Mouse (Mus musculus) myocyte (in vitro differentiated cells): ENCODE measurements around the gene Man2a1. TPM values are rescaled to one million over a fixed set of nuclear protein-coding genes. Genes with fewer than 3 reads are reported as not detected.

Experiments
- H3K27me3 ChIP-seq: one replicate; pipeline ENCODE4 v1.6.1; 2011; ENCODE audit not compliant: control insufficient read depth, insufficient read depth, insufficient read length
- H3K36me3 ChIP-seq: one replicate; pipeline ENCODE4 v1.6.1; 2011; ENCODE audit not compliant: control insufficient read depth, insufficient read depth
- H3K4me2 ChIP-seq: one replicate; pipeline ENCODE4 v1.6.1; 2011; ENCODE audit warnings: low read depth, control low read depth
- H3K4me3 ChIP-seq: one replicate; pipeline ENCODE4 v1.5.1; 2011; ENCODE audit warnings: mild to moderate bottlenecking, control low read depth, moderate library complexity
- H3K79me2 ChIP-seq: one replicate; pipeline ENCODE4 v1.6.1; 2011; ENCODE audit not compliant: control insufficient read depth, insufficient read depth
- H3ac ChIP-seq: one replicate; pipeline ENCODE4 v1.6.1; 2011; ENCODE audit not compliant: control insufficient read depth, insufficient read length
- CEBPB ChIP-seq: IDR thresholded peaks from 2 replicates; pipeline ENCODE4 v1.6.1; 2011; ENCODE audit warnings: mild to moderate bottlenecking, moderate library complexity; ENCODE audit not compliant: poor library complexity, insufficient read depth, severe bottlenecking
- E2F4 ChIP-seq: IDR thresholded peaks from one replicate; pipeline ENCODE4 v1.6.1; 2011; ENCODE audit warnings: mild to moderate bottlenecking, control low read depth, moderate library complexity; ENCODE audit not compliant: insufficient read depth
- MAX ChIP-seq: IDR thresholded peaks from one replicate; pipeline ENCODE4 v1.6.1; 2011; ENCODE audit warnings: low read depth, mild to moderate bottlenecking, control low read depth
- MYOD1 ChIP-seq, 3 experiments: IDR thresholded peaks; one replicate each; pipeline ENCODE4 v1.6.1; 2011; ENCODE audit warnings: control low read depth in 2 of 3, low read depth in 2 of 3, mild to moderate bottlenecking in 2 of 3, moderate library complexity in 1 of 3; ENCODE audit not compliant: insufficient read length in 2 of 3, control insufficient read depth in 1 of 3
- MYOG ChIP-seq, 3 experiments: IDR thresholded peaks; one replicate each; pipeline ENCODE4 v1.6.1; 2011; ENCODE audit warnings: control low read depth in 2 of 3, low read depth in 2 of 3, mild to moderate bottlenecking in 2 of 3; ENCODE audit not compliant: insufficient read length in 2 of 3, control insufficient read depth in 1 of 3, insufficient read depth in 1 of 3
- POLR2A ChIP-seq: IDR thresholded peaks from one replicate; pipeline ENCODE4 v1.6.1; 2011; ENCODE audit warnings: low read depth, mild to moderate bottlenecking, control low read depth, moderate library complexity; ENCODE audit not compliant: insufficient read length
- POLR2AphosphoS2 ChIP-seq: IDR thresholded peaks from one replicate; pipeline ENCODE4 v1.6.1; 2011; ENCODE audit warnings: low read depth, control low read depth; ENCODE audit not compliant: insufficient read length
- REST ChIP-seq: IDR thresholded peaks from one replicate; pipeline ENCODE4 v1.6.1; 2011; ENCODE audit warnings: mild to moderate bottlenecking, control low read depth, moderate library complexity; ENCODE audit not compliant: insufficient read depth, insufficient read length
- SRF ChIP-seq: IDR thresholded peaks from one replicate; pipeline ENCODE4 v1.6.1; 2011; ENCODE audit warnings: low read depth; ENCODE audit not compliant: control insufficient read depth, insufficient read length
- TCF12 ChIP-seq: IDR thresholded peaks from one replicate; pipeline ENCODE4 v1.6.1; 2011; ENCODE audit warnings: mild to moderate bottlenecking, control low read depth; ENCODE audit not compliant: poor library complexity, insufficient read depth, severe bottlenecking
- TCF3 ChIP-seq: IDR thresholded peaks from one replicate; pipeline ENCODE4 v1.6.1; 2011; ENCODE audit warnings: low read depth, control low read depth; ENCODE audit not compliant: insufficient read length
- USF1 ChIP-seq: IDR thresholded peaks from one replicate; pipeline ENCODE4 v1.6.1; 2011; ENCODE audit warnings: low read depth, mild to moderate bottlenecking, control low read depth, moderate library complexity
- polyA plus RNA-seq: library from polyadenylated mRNA; unstranded; fragments of >200 nt; fragmentation: generic; extraction: Trizol; gene quantifications from one replicate; pipeline ENCODE4 v1.2.1, GENCODE M21; 2012; ENCODE audit warnings: missing spikeins

The Man2a1 gene
- polyA plus RNA-seq, 1 experiment = 8.6 TPM

DNA sequence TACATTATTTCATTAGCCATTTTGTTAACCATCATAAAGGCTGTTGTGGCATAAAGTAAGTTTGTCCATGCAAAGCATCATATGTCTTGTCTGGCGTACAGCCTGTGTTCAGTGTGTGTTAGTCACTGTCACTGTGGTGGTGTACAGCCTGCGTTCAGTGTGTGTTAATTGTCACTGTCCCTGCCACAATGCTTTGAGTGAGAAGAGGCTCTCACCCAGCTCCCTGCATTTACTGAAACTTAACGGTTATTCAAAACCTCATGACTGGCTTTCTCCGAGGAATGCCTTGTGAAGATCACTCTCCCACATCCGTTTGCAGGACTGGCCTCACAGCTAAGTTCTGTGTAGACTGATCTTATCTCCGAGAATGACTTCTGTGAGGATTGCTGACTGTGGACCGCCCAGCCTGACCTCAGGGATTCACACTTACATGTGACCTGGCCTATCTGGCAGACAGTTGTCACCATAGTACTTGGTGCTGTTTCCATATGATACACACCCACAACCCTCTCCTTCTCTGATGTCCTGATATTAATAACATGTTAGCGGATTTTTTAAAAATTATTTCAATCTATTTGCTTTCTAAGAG is 146.2 kb downstream of the Man2a1 start:
- TF ChIP-seq MYOG (IDR thresholded peaks at IDR 0.05; ENCODE audit: control insufficient read depth in 1 of 3, insufficient read depth in 1 of 3, insufficient read length in 2 of 3, low read depth in 2 of 3) (no peak), SRF (no peak), MAX (no peak), REST (no peak), POLR2A (no peak), USF1 (no peak), MYOD1 (IDR thresholded peaks at IDR 0.05; ENCODE audit: control insufficient read depth in 1 of 3, insufficient read length in 2 of 3, low read depth in 2 of 3) (no peak), E2F4 (no peak), TCF12 (no peak), TCF3 (no peak)
- H3K79me2 ChIP-seq = no peaks in the 10 kb centered on the region
- H3K4me2 ChIP-seq = no peak overlapping the region
- no peak overlapping the region for H3K4me3 ChIP-seq
- no peaks in the 10 kb centered on the region for H3K27me3 ChIP-seq
- H3K36me3 ChIP-seq = peaks cover 18% of the 10 kb centered on the region
- no peak overlapping the region for H3ac ChIP-seq

DNA sequence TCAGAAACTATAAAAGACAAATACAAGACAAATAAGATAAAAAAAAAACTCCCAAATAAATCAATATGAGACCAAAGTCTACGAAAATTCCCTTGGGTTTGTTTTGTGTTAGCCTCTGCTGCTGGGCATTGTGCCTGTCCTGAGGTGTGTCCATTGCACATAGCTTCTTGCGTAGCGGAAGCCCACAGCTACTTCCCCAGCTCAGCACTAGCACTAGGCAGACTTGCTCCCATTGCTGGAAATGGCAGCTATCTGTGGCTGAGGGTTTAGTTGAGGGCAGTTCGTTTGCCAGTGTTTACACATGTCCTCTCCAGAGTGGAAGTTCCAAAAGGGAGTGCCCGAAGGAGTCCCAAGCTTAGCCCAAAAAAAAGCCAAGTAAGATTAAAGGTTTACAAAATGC is 146.9 kb downstream of the Man2a1 start:
- peaks cover 18% of the 10 kb centered on the region for H3K36me3 ChIP-seq
- no peak overlapping the region for H3K4me2 ChIP-seq
- H3ac ChIP-seq = no peak overlapping the region
- no peaks in the 10 kb centered on the region for H3K27me3 ChIP-seq
- no peaks in the 10 kb centered on the region for H3K79me2 ChIP-seq
- no peak for TF ChIP-seq MYOG (IDR thresholded peaks at IDR 0.05; ENCODE audit: control insufficient read depth in 1 of 3, insufficient read depth in 1 of 3, insufficient read length in 2 of 3, low read depth in 2 of 3)
- no peak for TF ChIP-seq E2F4
- TF ChIP-seq SRF = no peak
- no peak for TF ChIP-seq POLR2AphosphoS2
- no peak for TF ChIP-seq CEBPB
- TF ChIP-seq TCF3 = no peak
- no peak overlapping the region for H3K4me3 ChIP-seq

GRCm38 (mm10) chr17:64748131-64748530 is 147.6 kb downstream of the Man2a1 start:
- Histone ChIP-seq H3K4me2 (no peak overlapping the region), H3K36me3 (peaks cover 23% of the 10 kb centered on the region), H3K79me2 (no peaks in the 10 kb centered on the region), H3K4me3 (no peak overlapping the region), H3K27me3 (no peaks in the 10 kb centered on the region), H3ac (no peak overlapping the region)
- no peak for TF ChIP-seq POLR2A
- TF ChIP-seq E2F4 = no peak
- TF ChIP-seq USF1 = no peak
- TF ChIP-seq TCF12 = no peak
- no peak for TF ChIP-seq POLR2AphosphoS2
- no peak for TF ChIP-seq TCF3
- TF ChIP-seq MYOG (IDR thresholded peaks at IDR 0.05; ENCODE audit: control insufficient read depth in 1 of 3, insufficient read depth in 1 of 3, insufficient read length in 2 of 3, low read depth in 2 of 3) = no peak
- no peak for TF ChIP-seq MAX
- no peak for TF ChIP-seq MYOD1 (IDR thresholded peaks at IDR 0.05; ENCODE audit: control insufficient read depth in 1 of 3, insufficient read length in 2 of 3, low read depth in 2 of 3)
- TF ChIP-seq REST = no peak
- no peak for TF ChIP-seq CEBPB
- TF ChIP-seq SRF = no peak

GRCm38 (mm10) chr17:64749146-64749545 is 148.6 kb downstream of the Man2a1 start:
- no peaks in the 10 kb centered on the region for H3K79me2 ChIP-seq
- TF ChIP-seq TCF12 = no peak
- no peak for TF ChIP-seq REST
- no peak for TF ChIP-seq TCF3

DNA sequence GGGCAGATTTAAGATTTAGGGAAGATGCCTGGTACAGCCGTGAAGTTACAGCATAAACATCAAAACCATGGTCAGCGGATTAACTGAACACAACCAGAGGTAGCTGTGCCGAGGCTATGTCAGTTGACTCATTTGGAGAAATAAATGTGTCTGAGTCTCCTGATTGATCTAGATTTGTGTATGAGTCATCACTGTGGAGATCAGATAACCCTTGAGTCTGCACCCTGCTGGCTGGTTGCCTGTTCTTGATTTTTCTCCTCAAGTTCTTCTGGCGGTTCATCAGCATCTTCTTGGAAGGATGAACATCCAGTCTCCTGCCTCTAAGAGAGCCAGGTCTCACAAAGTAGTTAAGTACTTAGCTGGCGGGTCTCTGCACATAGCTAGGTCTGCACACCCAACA is 150.7 kb downstream of the Man2a1 start:
- TF ChIP-seq REST (no peak), E2F4 (no peak), MYOG (IDR thresholded peaks at IDR 0.05; ENCODE audit: control insufficient read depth in 1 of 3, insufficient read depth in 1 of 3, insufficient read length in 2 of 3, low read depth in 2 of 3) (no peak), USF1 (no peak), MYOD1 (IDR thresholded peaks at IDR 0.05; ENCODE audit: control insufficient read depth in 1 of 3, insufficient read length in 2 of 3, low read depth in 2 of 3) (no peak), POLR2A (no peak), MAX (no peak)
- Histone ChIP-seq H3ac (no peak overlapping the region), H3K27me3 (no peaks in the 10 kb centered on the region), H3K4me2 (no peak overlapping the region), H3K79me2 (no peaks in the 10 kb centered on the region), H3K4me3 (no peak overlapping the region), H3K36me3 (peaks cover 13% of the 10 kb centered on the region)

More at GRCm38 (mm10) chr17:64749146-64749545, 148.6 kb downstream of the Man2a1 start:
- no peak overlapping the region for H3K4me2 ChIP-seq
- no peak overlapping the region for H3ac ChIP-seq
- no peaks in the 10 kb centered on the region for H3K27me3 ChIP-seq
- H3K36me3 ChIP-seq = peaks cover 18% of the 10 kb centered on the region
- H3K4me3 ChIP-seq = no peak overlapping the region
